Mouse (Mus musculus): Measurements from ENCODE around the gene S100a7a. TPM values are rescaled to one million over a fixed set of nuclear protein-coding genes. Genes with fewer than 3 reads are reported as not detected.

S100a7a gene
- polyA plus RNA-seq, 1 experiment, result 0.79 TPM

DNA sequence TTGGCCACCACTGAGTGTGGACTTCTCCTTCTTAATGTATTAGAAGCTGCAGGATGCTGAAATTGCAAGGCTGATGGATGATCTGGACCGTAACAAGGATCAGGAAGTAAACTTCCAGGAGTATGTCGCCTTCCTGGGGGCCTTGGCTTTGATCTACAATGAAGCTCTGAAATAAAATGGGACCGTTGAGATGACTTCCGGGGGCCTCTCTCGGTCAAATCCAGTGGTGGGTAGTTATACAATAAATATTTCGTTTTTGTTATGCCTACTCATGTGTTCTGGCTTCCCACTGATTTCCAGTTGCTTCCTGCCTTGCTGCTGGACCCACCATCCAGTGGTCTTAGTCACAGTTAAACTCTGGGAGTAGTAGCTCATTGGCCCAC is 39.7 kb upstream of the S100a7a start:
- H3K27me3 ChIP-seq (ENCODE audit: control insufficient read depth, insufficient read depth, low read length, poor library complexity, severe bottlenecking), result no peaks in the 10 kb centered on the region
- H3K36me3 ChIP-seq (ENCODE audit: control insufficient read depth, insufficient read depth, low read length, poor library complexity, severe bottlenecking), result no peaks in the 10 kb centered on the region
- H3K27ac ChIP-seq (ENCODE audit: insufficient read depth, low read length), result no peak overlapping the region
- no peaks in the 10 kb centered on the region for H3K9me3 ChIP-seq (replicated peaks; ENCODE audit: control insufficient read depth, insufficient read depth, low read length, poor library complexity, severe bottlenecking)
- H3K9ac ChIP-seq (ENCODE audit: low read depth, poor library complexity, severe bottlenecking), result no peak overlapping the region
- H3K4me1 ChIP-seq (ENCODE audit: control insufficient read depth, insufficient read depth, low read length), result peaks cover 2% of the 10 kb centered on the region
- TF ChIP-seq EP300 (IDR thresholded peaks at IDR 0.05; ENCODE audit: insufficient read depth, low read depth, low read length) (no peak), POLR2A (IDR thresholded peaks at IDR 0.05; ENCODE audit: insufficient read depth, low read length) (no peak), CTCF (IDR thresholded peaks at IDR 0.05; ENCODE audit: low read depth, low read length) (no peak)
- no peak overlapping the region for H3K4me3 ChIP-seq (ENCODE audit: low read depth, low read length)

- TF ChIP-seq EP300 (IDR thresholded peaks at IDR 0.05; ENCODE audit: insufficient read depth, low read depth, low read length), result no peak
- TF ChIP-seq CTCF (IDR thresholded peaks at IDR 0.05; ENCODE audit: low read depth, low read length), result no peak
- no peak for TF ChIP-seq POLR2A (IDR thresholded peaks at IDR 0.05; ENCODE audit: insufficient read depth, low read length)
- peaks cover 2% of the 10 kb centered on the region for H3K4me1 ChIP-seq (ENCODE audit: control insufficient read depth, insufficient read depth, low read length)
- no peak overlapping the region for H3K27ac ChIP-seq (ENCODE audit: insufficient read depth, low read length)
- no peaks in the 10 kb centered on the region for H3K36me3 ChIP-seq (ENCODE audit: control insufficient read depth, insufficient read depth, low read length, poor library complexity, severe bottlenecking)
- no peaks in the 10 kb centered on the region for H3K9me3 ChIP-seq (replicated peaks; ENCODE audit: control insufficient read depth, insufficient read depth, low read length, poor library complexity, severe bottlenecking)
- H3K27me3 ChIP-seq (ENCODE audit: control insufficient read depth, insufficient read depth, low read length, poor library complexity, severe bottlenecking), result no peaks in the 10 kb centered on the region
- H3K4me3 ChIP-seq (ENCODE audit: low read depth, low read length), result no peak overlapping the region
- H3K9ac ChIP-seq (ENCODE audit: low read depth, poor library complexity, severe bottlenecking), result no peak overlapping the region
Measured at GRCm38 (mm10) chr3:90614611-90615251, 39.1 kb upstream of the S100a7a start.

- Histone ChIP-seq H3K27me3 (ENCODE audit: control insufficient read depth, insufficient read depth, low read length, poor library complexity, severe bottlenecking) (no peaks in the 10 kb centered on the region), H3K4me1 (ENCODE audit: control insufficient read depth, insufficient read depth, low read length) (peaks cover 2% of the 10 kb centered on the region), H3K36me3 (ENCODE audit: control insufficient read depth, insufficient read depth, low read length, poor library complexity, severe bottlenecking) (no peaks in the 10 kb centered on the region), H3K4me3 (ENCODE audit: low read depth, low read length) (no peak overlapping the region), H3K27ac (ENCODE audit: insufficient read depth, low read length) (no peak overlapping the region), H3K9ac (ENCODE audit: low read depth, poor library complexity, severe bottlenecking) (no peak overlapping the region), H3K9me3 (replicated peaks; ENCODE audit: control insufficient read depth, insufficient read depth, low read length, poor library complexity, severe bottlenecking) (no peaks in the 10 kb centered on the region)
- TF ChIP-seq CTCF (IDR thresholded peaks at IDR 0.05; ENCODE audit: low read depth, low read length) (peak; percentile 80), POLR2A (IDR thresholded peaks at IDR 0.05; ENCODE audit: insufficient read depth, low read length) (no peak), EP300 (IDR thresholded peaks at IDR 0.05; ENCODE audit: insufficient read depth, low read depth, low read length) (no peak)
Measured at GRCm38 (mm10) chr3:90615415-90615814, 38.4 kb upstream of the S100a7a start.

GRCm38 (mm10) chr3:90615911-90616310 is 37.9 kb upstream of the S100a7a start:
- H3K27ac ChIP-seq (ENCODE audit: insufficient read depth, low read length), result no peak overlapping the region

DNA sequence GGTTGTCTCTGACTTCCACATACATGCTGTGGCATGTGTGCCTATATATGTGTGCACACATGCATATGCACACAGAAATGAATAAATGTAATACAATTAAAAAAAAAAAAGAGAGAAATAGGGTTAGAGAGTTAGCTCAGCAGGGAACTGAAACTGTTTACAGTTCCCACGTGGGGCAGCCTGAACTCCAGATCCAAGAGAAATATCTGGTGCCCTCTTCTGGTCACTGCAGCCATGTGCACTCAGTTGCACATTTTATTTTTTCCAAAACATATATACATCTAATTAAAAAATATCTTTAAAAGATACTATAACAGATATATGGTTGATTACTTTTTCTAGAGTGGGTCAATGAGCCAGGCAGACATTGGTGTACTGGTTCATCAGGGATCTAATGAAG is 36.2 kb upstream of the S100a7a start:
- Histone ChIP-seq H3K4me3 (ENCODE audit: low read depth, low read length) (no peak overlapping the region), H3K9ac (ENCODE audit: low read depth, poor library complexity, severe bottlenecking) (no peak overlapping the region), H3K27me3 (ENCODE audit: control insufficient read depth, insufficient read depth, low read length, poor library complexity, severe bottlenecking) (no peaks in the 10 kb centered on the region), H3K36me3 (ENCODE audit: control insufficient read depth, insufficient read depth, low read length, poor library complexity, severe bottlenecking) (no peaks in the 10 kb centered on the region), H3K9me3 (replicated peaks; ENCODE audit: control insufficient read depth, insufficient read depth, low read length, poor library complexity, severe bottlenecking) (no peaks in the 10 kb centered on the region), H3K4me1 (ENCODE audit: control insufficient read depth, insufficient read depth, low read length) (peaks cover 2% of the 10 kb centered on the region), H3K27ac (ENCODE audit: insufficient read depth, low read length) (no peak overlapping the region)
- no peak for TF ChIP-seq EP300 (IDR thresholded peaks at IDR 0.05; ENCODE audit: insufficient read depth, low read depth, low read length)
- peak; percentile 39 for TF ChIP-seq CTCF (IDR thresholded peaks at IDR 0.05; ENCODE audit: low read depth, low read length)
- no peak for TF ChIP-seq POLR2A (IDR thresholded peaks at IDR 0.05; ENCODE audit: insufficient read depth, low read length)

More at GRCm38 (mm10) chr3:90615911-90616310, 37.9 kb upstream of the S100a7a start:
- peaks cover 2% of the 10 kb centered on the region for H3K4me1 ChIP-seq (ENCODE audit: control insufficient read depth, insufficient read depth, low read length)
- TF ChIP-seq POLR2A (IDR thresholded peaks at IDR 0.05; ENCODE audit: insufficient read depth, low read length), result no peak
- no peak for TF ChIP-seq EP300 (IDR thresholded peaks at IDR 0.05; ENCODE audit: insufficient read depth, low read depth, low read length)
- no peak for TF ChIP-seq CTCF (IDR thresholded peaks at IDR 0.05; ENCODE audit: low read depth, low read length)
- H3K27me3 ChIP-seq (ENCODE audit: control insufficient read depth, insufficient read depth, low read length, poor library complexity, severe bottlenecking), result no peaks in the 10 kb centered on the region
- no peaks in the 10 kb centered on the region for H3K9me3 ChIP-seq (replicated peaks; ENCODE audit: control insufficient read depth, insufficient read depth, low read length, poor library complexity, severe bottlenecking)
- H3K9ac ChIP-seq (ENCODE audit: low read depth, poor library complexity, severe bottlenecking), result no peak overlapping the region
- H3K36me3 ChIP-seq (ENCODE audit: control insufficient read depth, insufficient read depth, low read length, poor library complexity, severe bottlenecking), result no peaks in the 10 kb centered on the region
- no peak overlapping the region for H3K4me3 ChIP-seq (ENCODE audit: low read depth, low read length)

DNA sequence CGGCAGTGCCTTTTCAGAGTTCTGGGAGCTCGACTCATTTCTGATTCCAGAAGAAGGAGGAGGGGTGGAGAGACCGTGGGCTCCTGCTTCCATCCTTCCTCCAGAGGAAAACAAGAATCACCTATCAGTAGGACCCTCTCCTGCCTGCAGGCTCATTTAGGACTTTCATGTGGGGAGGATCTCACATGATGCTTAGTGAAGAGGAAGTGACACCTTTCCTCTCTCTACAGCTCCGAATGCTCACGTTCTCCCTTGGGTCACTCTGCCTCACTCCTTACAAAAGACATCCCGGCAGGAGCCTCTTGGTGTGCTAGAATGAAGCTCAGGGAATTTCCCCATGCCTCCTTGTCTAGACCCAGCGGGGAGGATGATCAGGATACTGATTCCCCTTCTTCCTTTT is 32.3 kb upstream of the S100a7a start:
- no peak for TF ChIP-seq EP300 (IDR thresholded peaks at IDR 0.05; ENCODE audit: insufficient read depth, low read depth, low read length)
- TF ChIP-seq POLR2A (IDR thresholded peaks at IDR 0.05; ENCODE audit: insufficient read depth, low read length), result no peak
- TF ChIP-seq CTCF (IDR thresholded peaks at IDR 0.05; ENCODE audit: low read depth, low read length), result no peak
- no peak overlapping the region for H3K9ac ChIP-seq (ENCODE audit: low read depth, poor library complexity, severe bottlenecking)
- H3K9me3 ChIP-seq (replicated peaks; ENCODE audit: control insufficient read depth, insufficient read depth, low read length, poor library complexity, severe bottlenecking), result no peaks in the 10 kb centered on the region
- no peak overlapping the region for H3K27ac ChIP-seq (ENCODE audit: insufficient read depth, low read length)
- no peaks in the 10 kb centered on the region for H3K36me3 ChIP-seq (ENCODE audit: control insufficient read depth, insufficient read depth, low read length, poor library complexity, severe bottlenecking)
- no peaks in the 10 kb centered on the region for H3K27me3 ChIP-seq (ENCODE audit: control insufficient read depth, insufficient read depth, low read length, poor library complexity, severe bottlenecking)
- no peaks in the 10 kb centered on the region for H3K4me1 ChIP-seq (ENCODE audit: control insufficient read depth, insufficient read depth, low read length)
- H3K4me3 ChIP-seq (ENCODE audit: low read depth, low read length), result no peak overlapping the region
